Mouse (Mus musculus) liver, embryonic 15.5 days (tissue): ENCODE measurements around the gene Gcfc2. TPM values are rescaled to one million over a fixed set of nuclear protein-coding genes. Genes with fewer than 3 reads are reported as not detected.

ENCODE experiments used
- ATAC-seq: fragments of 200-750 bp; cut with Nextera tagmentation; 2 replicates; pipeline ENCODE4 v1.8.0; 2017; ENCODE audit warnings: moderate number of reproducible peaks, mild to moderate bottlenecking, moderate library complexity; ENCODE audit not compliant: insufficient read depth
- H3K27ac ChIP-seq: fragments of 300-500 bp; sonication (generic); replicated peaks from 2 replicates; pipeline ENCODE4 v1.5.1; 2015; ENCODE audit warnings: mild to moderate bottlenecking, inconsistent platforms
- H3K27me3 ChIP-seq: fragments of 300-500 bp; sonication (generic); 2 replicates; pipeline ENCODE4 v1.6.1; 2015; ENCODE audit warnings: mild to moderate bottlenecking, inconsistent platforms
- H3K36me3 ChIP-seq: fragments of 300-500 bp; sonication (generic); replicated peaks from 2 replicates; pipeline ENCODE4 v1.6.1; 2015; ENCODE audit warnings: moderate library complexity, mild to moderate bottlenecking, inconsistent platforms
- H3K4me1 ChIP-seq: fragments of 300-500 bp; sonication (generic); replicated peaks from 2 replicates; pipeline ENCODE4 v1.6.1; 2015; ENCODE audit warnings: inconsistent platforms
- H3K4me2 ChIP-seq: fragments of 300-500 bp; sonication (generic); 2 replicates; pipeline ENCODE4 v1.6.1; 2015; ENCODE audit warnings: moderate library complexity, mild to moderate bottlenecking, inconsistent platforms
- H3K4me3 ChIP-seq: fragments of 300-500 bp; sonication (generic); replicated peaks from 2 replicates; pipeline ENCODE4 v1.5.1; 2015; ENCODE audit warnings: mild to moderate bottlenecking, inconsistent platforms
- H3K9ac ChIP-seq: fragments of 300-500 bp; sonication (generic); 2 replicates; pipeline ENCODE4 v1.6.1; 2015; ENCODE audit warnings: moderate library complexity, mild to moderate bottlenecking, inconsistent platforms
- H3K9me3 ChIP-seq: fragments of 300-500 bp; sonication (generic); replicated peaks from 2 replicates; pipeline ENCODE4 v1.6.1; 2016; ENCODE audit warnings: inconsistent platforms
- WGBS: fragments of 180-500 bp; shearing (Covaris S2); methylation state at CpG from one replicate; pipeline ENCODE4 v1.1.7; 2015; ENCODE audit warnings: mixed read lengths; ENCODE audit not compliant: insufficient replicate concordance; 5-methylcytosine and 5-hydroxymethylcytosine counted together
- polyA plus RNA-seq: library from polyadenylated mRNA; unstranded; fragments of >200 nt; fragmentation: Nextera tagmentation; extraction: Ambion mirVana; gene quantifications from 2 replicates; pipeline ENCODE4 v1.2.1, GENCODE M21; 2015

The Gcfc2 gene
- polyA plus RNA-seq, 1 experiment from 2014 or later = 2.5 TPM

GRCm38 (mm10) chr6:81944432-81944831, 21.0 kb downstream of the Gcfc2 start:
- H3K4me2 ChIP-seq = no peak overlapping the region
- no peak overlapping the region for H3K4me3 ChIP-seq
- 69% methylated on average over 3 of the region's 3 CpGs for WGBS
- no peaks in the 10 kb centered on the region for H3K4me1 ChIP-seq
- H3K9ac ChIP-seq = no peak overlapping the region
- H3K27me3 ChIP-seq = no peaks in the 10 kb centered on the region
- no peaks in the 10 kb centered on the region for H3K9me3 ChIP-seq
- no peak for ATAC-seq
- H3K27ac ChIP-seq = no peak overlapping the region
- peaks cover 86% of the 10 kb centered on the region for H3K36me3 ChIP-seq

- H3K27ac ChIP-seq = no peak overlapping the region
- H3K9me3 ChIP-seq = no peaks in the 10 kb centered on the region
- H3K4me3 ChIP-seq = no peak overlapping the region
- WGBS = 78% methylated on average over 6 of the region's 6 CpGs
- no peak overlapping the region for H3K4me2 ChIP-seq
- no peak for ATAC-seq
- peaks cover 88% of the 10 kb centered on the region for H3K36me3 ChIP-seq
- no peak overlapping the region for H3K9ac ChIP-seq
- H3K27me3 ChIP-seq = no peaks in the 10 kb centered on the region
- no peaks in the 10 kb centered on the region for H3K4me1 ChIP-seq
Observed at GRCm38 (mm10) chr6:81946906-81947305, 23.4 kb downstream of the Gcfc2 start.

GRCm38 (mm10) chr6:81955133-81955532, 31.7 kb downstream of the Gcfc2 start:
- Histone ChIP-seq H3K27me3 (no peaks in the 10 kb centered on the region), H3K9ac (no peak overlapping the region), H3K4me3 (no peak overlapping the region), H3K27ac (no peak overlapping the region), H3K9me3 (no peaks in the 10 kb centered on the region), H3K4me2 (no peak overlapping the region), H3K4me1 (no peaks in the 10 kb centered on the region), H3K36me3 (peaks cover 81% of the 10 kb centered on the region)
- ATAC-seq = no peak
- 76% methylated on average over 5 of the region's 5 CpGs for WGBS

GRCm38 (mm10) chr6:81956399-81956798, 32.9 kb downstream of the Gcfc2 start:
- no peaks in the 10 kb centered on the region for H3K9me3 ChIP-seq
- no peaks in the 10 kb centered on the region for H3K4me1 ChIP-seq
- no peak overlapping the region for H3K4me2 ChIP-seq
- no peak overlapping the region for H3K9ac ChIP-seq
- peaks cover 81% of the 10 kb centered on the region for H3K36me3 ChIP-seq
- H3K27ac ChIP-seq = no peak overlapping the region
- ATAC-seq = no peak
- 74% methylated on average over 4 of the region's 4 CpGs for WGBS
- no peaks in the 10 kb centered on the region for H3K27me3 ChIP-seq
- H3K4me3 ChIP-seq = no peak overlapping the region

GRCm38 (mm10) chr6:81957992-81958391, 34.5 kb downstream of the Gcfc2 start:
- no peak overlapping the region for H3K9ac ChIP-seq
- no peak overlapping the region for H3K4me2 ChIP-seq
- no peak overlapping the region for H3K27ac ChIP-seq
- H3K36me3 ChIP-seq = peaks cover 80% of the 10 kb centered on the region
- ATAC-seq = no peak
- H3K4me3 ChIP-seq = no peak overlapping the region
- no peaks in the 10 kb centered on the region for H3K4me1 ChIP-seq
- 73% methylated on average over 11 of the region's 11 CpGs for WGBS
- H3K9me3 ChIP-seq = no peaks in the 10 kb centered on the region
- no peaks in the 10 kb centered on the region for H3K27me3 ChIP-seq

- H3K27ac ChIP-seq = no peak overlapping the region
- no peak for ATAC-seq
- no peak overlapping the region for H3K4me2 ChIP-seq
- H3K9ac ChIP-seq = no peak overlapping the region
- no peaks in the 10 kb centered on the region for H3K9me3 ChIP-seq
- peaks cover 6% of the 10 kb centered on the region for H3K4me1 ChIP-seq
- H3K4me3 ChIP-seq = no peak overlapping the region
- no peaks in the 10 kb centered on the region for H3K27me3 ChIP-seq
- 75% methylated on average over 8 of the region's 8 CpGs for WGBS
- peaks cover 83% of the 10 kb centered on the region for H3K36me3 ChIP-seq
Observed at GRCm38 (mm10) chr6:81959866-81960265, 36.4 kb downstream of the Gcfc2 start.

- Histone ChIP-seq H3K36me3 (peaks cover 80% of the 10 kb centered on the region), H3K4me3 (no peak overlapping the region), H3K9me3 (no peaks in the 10 kb centered on the region), H3K27me3 (no peaks in the 10 kb centered on the region), H3K4me1 (peaks cover 10% of the 10 kb centered on the region), H3K9ac (no peak overlapping the region), H3K4me2 (no peak overlapping the region), H3K27ac (no peak overlapping the region)
- ATAC-seq = no peak
- 73% methylated on average over 1 of the region's 1 CpGs for WGBS
Observed at GRCm38 (mm10) chr6:81960284-81960683, 36.8 kb downstream of the Gcfc2 start.

GRCm38 (mm10) chr6:81965296-81966067, 42.0 kb downstream of the Gcfc2 start, which contains the start of gene Mrpl19:
TSS of gene Mrpl19 (minus strand) at chr6:81965958.
- Histone ChIP-seq H3K9me3 (no peaks in the 10 kb centered on the region), H3K36me3 (peaks cover 32% of the 10 kb centered on the region), H3K4me1 (peaks cover 10% of the 10 kb centered on the region), H3K4me2 (peak within 1 kb of the TSS; percentile 70), H3K27ac (no peak within 1 kb of the TSS; the same call in 1 of the 2 replicates), H3K27me3 (no peaks in the 10 kb centered on the region), H3K9ac (peak within 1 kb of the TSS; percentile 77), H3K4me3 (peak within 1 kb of the TSS; percentile 87)
- under 1% methylated on average over 44 of the region's 44 CpGs for WGBS
- ATAC-seq = peak; percentile 98

- ATAC-seq = peak; percentile 24
- Histone ChIP-seq H3K36me3 (peaks cover 26% of the 10 kb centered on the region), H3K4me2 (peak overlapping the region; percentile 70), H3K4me1 (peaks cover 10% of the 10 kb centered on the region), H3K9ac (no peak overlapping the region), H3K27me3 (no peaks in the 10 kb centered on the region), H3K9me3 (no peaks in the 10 kb centered on the region), H3K27ac (no peak overlapping the region), H3K4me3 (peak overlapping the region; percentile 87)
- WGBS = 41% methylated on average over 2 of the region's 2 CpGs
Observed at GRCm38 (mm10) chr6:81966068-81966544, 42.6 kb downstream of the Gcfc2 start.

GRCm38 (mm10) chr6:81971196-81971595, 47.7 kb downstream of the Gcfc2 start:
- no peaks in the 10 kb centered on the region for H3K27me3 ChIP-seq
- no peaks in the 10 kb centered on the region for H3K9me3 ChIP-seq
- WGBS = 60% methylated on average over 7 of the region's 7 CpGs
- no peaks in the 10 kb centered on the region for H3K36me3 ChIP-seq
- no peaks in the 10 kb centered on the region for H3K4me1 ChIP-seq
- no peak overlapping the region for H3K4me2 ChIP-seq
- no peak overlapping the region for H3K9ac ChIP-seq
- no peak for ATAC-seq
- H3K4me3 ChIP-seq = no peak overlapping the region
- H3K27ac ChIP-seq = no peak overlapping the region

GRCm38 (mm10) chr6:81972595-81972994, 49.1 kb downstream of the Gcfc2 start:
- Histone ChIP-seq H3K36me3 (no peaks in the 10 kb centered on the region), H3K9me3 (no peaks in the 10 kb centered on the region), H3K27ac (no peak overlapping the region), H3K4me2 (no peak overlapping the region), H3K4me3 (no peak overlapping the region), H3K4me1 (no peaks in the 10 kb centered on the region), H3K27me3 (no peaks in the 10 kb centered on the region), H3K9ac (no peak overlapping the region)
- 78% methylated on average over 8 of the region's 8 CpGs for WGBS
- ATAC-seq = no peak
